Mouse (Mus musculus): Measurements from ENCODE around the gene Hist1h2ag.

The Hist1h2ag gene

DNA sequence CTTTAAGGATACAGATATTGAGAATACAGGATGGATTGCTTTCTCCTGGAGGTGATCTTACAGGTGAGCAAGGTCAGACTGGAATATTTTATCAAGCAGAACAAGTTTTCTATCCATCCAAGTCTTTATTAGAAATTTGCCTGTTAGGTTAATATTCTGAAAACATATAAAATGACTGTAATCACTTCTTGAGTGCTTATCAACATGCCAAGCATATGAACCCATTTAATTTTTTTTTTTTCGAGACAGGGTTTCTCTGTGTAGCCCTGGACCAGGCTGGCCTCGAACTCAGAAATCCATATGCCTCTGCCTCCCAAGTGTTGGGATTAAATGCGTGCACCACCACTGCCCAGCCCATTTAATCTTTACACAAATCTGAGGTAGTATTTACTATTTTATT lies 5.8 kb downstream of the Hist1h2ag start:
- no peak for DNase-seq (ENCODE audit: low read depth, low spot score)

DNA sequence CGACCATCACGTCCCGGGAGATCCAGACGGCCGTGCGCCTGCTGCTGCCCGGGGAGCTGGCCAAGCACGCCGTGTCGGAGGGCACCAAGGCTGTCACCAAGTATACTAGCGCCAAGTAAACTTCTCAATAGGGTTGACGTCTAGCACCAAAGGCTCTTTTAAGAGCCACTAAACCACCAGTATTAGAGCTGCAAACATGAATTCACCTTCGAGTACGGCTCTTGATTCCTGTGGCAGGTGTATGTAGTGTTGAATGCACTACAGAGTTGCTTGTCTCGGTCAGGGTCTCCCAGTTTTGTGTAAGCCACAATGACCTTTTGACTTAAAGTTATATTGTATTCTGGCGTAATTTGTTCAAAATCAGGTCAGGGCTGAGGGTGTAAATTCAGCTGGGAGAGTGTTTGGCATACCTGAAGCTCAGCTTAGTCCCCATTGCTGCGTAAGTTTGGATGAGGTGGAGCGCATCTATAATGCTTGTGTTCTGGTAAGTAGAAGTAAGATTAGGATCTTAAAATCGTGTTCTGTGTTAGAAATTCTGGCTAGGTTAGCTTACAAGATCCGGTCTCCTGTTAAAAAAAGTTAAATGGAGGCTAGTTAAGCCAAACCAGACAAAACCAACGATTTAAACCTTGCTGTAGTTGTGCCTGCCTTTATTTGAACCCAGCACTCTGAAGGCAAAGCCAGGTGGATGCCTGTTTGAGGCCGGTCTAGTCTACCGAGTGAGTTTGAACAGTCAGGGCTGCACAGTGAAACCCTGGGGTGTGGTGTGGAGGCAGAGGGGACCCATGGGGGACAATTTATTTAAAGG lies 6.4 kb downstream of the Hist1h2ag start:
- DNase-seq (ENCODE audit: low read depth, low spot score): no peak

DNA sequence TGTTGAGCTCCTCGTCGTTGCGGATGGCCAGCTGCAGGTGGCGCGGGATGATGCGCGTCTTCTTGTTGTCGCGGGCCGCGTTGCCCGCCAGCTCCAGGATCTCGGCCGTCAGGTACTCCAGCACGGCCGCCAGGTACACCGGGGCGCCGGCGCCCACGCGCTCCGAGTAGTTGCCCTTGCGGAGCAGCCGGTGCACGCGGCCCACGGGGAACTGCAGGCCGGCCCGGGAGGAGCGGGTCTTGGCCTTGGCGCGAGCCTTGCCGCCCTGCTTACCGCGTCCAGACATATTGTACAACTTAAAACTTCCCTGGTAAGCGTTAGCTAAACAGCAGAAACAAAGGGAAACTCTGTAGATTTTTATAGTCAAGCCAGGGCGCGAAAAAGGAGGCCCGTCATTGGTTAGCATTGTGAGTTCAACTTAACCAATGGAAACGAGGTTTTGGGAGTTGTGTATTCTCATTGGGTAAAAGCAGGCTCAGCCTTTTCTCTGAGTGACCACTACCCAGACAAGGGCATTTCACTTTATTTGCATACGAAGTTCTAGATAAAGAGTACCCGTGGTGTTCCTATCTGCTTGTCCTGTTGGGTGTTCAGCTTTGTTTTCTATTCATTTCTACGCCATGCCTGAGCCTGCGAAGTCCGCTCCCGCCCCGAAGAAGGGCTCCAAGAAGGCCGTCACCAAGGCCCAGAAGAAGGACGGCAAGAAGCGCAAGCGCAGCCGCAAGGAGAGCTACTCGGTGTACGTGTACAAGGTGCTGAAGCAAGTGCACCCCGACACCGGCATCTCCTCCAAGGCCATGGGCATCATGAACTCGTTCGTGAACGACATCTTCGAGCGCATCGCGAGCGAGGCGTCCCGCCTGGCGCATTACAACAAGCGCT lies 7.2 kb downstream of the Hist1h2ag start, which contains the start of the genes Hist1h2ah and Hist1h2bk:
Gene Hist1h2ah, minus strand, starts transcription at position 302 of the 882 bp plus-strand sequence.
Gene Hist1h2bk, plus strand, starts transcription at position 604 of the 882 bp plus-strand sequence.
- DNase-seq (ENCODE audit: low read depth, low spot score): peak; percentile 85

DNA sequence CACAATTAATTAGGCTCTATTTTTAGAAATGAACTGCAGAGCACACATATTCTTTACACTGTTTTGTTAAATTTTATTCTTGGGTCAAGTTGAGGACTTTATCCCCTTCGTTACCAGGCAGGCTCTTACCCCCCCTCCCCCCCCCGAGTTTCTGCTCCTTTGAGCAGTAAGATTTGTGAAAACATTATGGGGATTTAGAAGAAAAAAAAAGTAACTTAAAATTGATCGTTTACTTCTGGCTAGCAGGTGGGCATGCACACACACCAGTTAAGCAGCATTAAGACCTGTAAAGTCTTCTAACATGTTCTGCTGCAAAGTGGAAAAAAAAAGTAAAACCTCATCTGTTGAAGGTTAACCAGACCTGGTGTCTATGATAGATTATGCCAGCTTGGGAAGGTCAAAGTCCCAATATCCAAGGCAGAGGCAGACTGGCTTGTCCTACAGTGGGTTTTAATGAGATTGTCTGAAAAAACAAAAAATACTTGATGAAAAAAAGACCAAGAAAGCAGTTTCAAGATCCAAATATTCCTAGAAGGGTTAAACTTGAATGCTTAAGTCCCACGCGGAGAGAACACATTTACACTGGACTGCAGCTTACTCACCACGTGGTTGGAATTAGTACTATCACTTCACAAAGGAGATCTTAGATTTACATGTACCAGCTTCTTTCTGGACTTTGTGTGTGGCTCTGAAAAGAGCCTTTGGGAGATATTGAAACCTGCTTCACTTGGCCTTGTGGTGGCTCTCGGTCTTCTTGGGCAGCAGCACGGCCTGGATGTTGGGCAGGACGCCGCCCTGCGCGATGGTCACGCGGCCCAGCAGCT lies 8.1 kb downstream of the Hist1h2ag start:
- no peak for DNase-seq (ENCODE audit: low read depth, low spot score)

DNA sequence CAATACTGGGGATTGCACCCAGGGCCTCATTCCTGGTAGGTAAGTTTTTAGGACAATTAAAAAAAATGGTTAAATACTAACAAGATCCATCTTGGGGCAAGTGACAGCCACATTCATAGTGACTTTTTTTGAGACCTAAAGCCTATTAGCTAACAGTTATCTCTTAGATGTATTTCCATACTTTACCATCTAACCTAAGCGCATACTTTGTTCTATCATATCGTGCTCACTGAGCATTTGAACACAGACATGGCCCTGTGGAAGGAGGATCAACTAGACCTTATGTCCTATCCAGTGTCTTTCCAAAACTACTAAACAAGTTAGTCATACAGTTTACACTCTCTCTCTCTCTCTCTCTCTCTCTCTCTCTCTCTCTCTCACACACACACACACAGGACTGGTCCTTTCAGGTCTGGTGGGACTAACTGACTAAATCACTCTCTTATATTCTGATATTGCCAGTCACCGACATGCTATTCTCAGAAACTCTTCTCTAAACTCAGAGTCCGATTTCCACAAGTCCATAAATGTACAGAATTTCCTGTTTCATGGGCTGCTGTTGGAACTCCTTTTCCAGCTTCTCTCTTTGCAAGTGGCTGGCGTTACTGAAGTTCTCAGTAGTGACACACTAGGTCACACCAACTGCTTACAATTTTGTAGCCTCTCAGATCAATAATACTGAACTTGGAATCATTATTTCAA lies 8.9 kb downstream of the Hist1h2ag start:
- DNase-seq (ENCODE audit: low read depth, low spot score): no peak

DNA sequence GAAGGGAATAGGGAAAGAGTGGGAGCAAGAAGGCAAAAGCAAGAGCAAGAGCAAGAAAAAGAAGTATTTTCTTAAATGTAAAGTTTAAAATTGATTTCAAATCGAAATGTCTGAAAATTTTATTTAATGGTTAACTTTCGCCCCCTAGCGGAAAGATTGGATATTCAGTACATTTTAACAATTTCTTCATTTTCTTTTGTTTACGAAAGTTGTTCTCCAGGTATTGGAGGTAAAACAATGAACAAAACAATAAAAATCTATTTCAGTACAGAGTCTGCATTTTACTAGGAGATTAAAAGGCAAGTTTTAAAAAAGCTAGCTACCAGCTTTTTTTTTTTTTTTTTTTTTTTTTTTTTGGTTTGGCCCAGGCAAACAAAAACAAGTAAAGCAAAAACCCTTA lies 12.3 kb downstream of the Hist1h2ag start:
- DNase-seq (ENCODE audit: low read depth, low spot score): no peak

DNA sequence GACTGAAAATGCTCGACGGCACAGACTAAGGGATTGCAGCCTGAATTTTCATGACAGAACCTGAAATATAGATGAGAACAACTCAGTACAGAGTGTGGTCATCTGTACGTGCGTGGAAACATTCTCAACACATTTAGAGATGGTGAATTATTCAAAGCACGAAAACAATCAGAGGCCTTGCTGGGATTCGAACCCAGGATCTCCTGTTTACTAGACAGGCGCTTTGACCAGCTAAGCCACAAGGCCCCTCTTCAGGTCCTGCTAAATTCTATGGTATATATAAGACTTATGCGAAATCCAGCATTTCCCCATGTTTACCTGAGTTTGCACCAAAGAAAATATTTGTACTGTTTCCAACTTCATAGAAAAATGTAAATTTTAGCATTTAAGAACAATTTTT lies 12.8 kb downstream of the Hist1h2ag start:
- no peak for DNase-seq (ENCODE audit: low read depth, low spot score)

DNA sequence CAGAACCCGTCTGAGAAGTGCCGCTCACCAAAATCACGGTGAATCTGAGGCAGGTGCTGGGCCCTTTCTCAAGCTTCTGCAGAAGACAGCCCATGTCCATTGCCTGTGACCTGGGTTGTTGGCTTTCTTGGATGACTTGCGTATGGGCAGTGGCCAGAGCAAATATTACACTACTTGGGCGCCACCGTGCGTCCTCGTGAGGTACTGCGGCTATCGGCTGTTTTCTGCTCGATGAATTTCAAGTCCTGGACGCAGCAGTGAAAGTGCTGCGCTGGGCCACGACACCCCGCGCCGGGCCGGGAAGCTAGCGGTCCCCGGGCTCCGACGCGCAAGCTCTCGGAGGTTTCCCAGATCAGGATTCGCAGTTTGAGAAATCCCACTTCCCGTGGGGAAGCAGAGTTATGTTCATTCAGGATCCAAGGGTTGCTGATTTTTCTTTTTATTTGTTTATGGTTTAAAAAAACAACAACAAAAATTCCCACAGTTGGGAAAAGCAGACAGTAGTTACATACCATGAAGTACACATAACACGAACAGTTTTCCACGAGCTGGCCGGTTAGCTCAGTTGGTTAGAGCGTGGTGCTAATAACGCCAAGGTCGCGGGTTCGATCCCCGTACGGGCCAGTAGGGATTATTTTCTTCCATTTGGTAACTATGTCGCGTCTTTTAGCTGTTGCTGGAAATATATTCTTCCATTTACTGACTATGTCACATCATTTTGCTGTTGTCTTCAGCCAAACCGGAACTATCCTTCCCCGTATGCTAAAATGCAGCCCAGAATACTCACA lies 13.9 kb downstream of the Hist1h2ag start:
- peak; percentile 84 for DNase-seq (ENCODE audit: low read depth, low spot score)

DNA sequence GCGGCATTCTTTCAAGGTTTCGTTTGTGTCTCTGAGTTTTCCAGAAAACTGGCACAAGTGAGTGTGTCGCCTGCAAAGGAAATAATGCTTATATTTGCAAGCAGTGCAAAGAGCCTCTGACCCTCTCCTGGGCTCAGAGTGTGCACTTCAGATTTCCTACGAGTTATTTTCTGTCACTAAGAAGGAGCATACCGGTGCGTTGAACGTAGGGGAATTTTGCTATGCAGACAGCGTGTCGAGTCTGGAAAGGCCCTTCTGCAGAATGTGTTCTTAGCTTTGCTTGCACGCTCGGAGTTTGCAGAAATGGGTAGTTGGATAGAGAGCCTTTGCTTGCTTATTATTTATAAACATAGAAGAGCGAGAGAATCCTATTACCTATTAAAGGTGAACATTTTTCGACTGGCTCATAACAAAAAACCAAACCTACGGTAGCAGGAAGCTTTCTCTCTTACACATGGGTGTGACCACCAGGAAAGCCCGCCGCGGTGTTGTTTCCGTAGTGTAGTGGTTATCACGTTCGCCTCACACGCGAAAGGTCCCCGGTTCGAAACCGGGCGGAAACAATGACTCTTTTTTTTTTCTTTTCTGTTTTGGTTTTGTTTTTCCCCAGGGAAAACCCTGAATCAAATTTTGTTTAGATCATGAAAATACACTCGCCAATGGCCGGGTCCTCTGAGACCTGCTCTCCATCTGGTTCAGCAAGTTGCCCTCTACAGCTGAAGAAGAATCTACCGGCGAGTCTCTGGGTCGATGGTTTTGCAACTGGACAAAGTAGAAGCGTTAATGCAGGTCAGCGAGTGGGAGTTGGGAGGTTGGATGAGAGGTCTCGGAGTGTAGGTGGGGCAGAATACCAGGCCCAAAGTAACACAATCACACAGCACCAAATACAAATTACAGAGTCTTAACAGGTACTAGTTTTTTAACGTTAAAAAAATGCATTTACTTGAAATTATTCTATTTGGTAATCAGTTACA lies 16.4 kb downstream of the Hist1h2ag start:
- DNase-seq (ENCODE audit: low read depth, low spot score): peak; percentile 81

DNA sequence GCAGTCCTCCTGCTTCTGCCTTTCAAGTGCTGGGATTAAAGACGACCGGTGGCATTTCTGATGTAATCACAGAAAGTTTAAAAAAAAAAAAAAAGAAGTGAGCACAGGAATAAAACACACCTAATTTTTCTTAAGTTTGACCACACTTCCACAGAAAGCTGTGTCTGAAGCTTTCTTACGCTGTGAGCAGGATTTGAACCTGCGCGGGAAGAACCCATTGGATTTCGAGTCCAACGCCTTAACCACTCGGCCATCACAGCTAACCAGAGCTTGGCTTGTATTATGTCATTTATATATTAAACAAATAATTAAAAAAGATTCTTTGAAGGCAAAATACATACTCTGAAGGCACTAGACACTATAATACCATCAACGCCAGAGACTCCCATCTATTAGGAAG lies 20.5 kb downstream of the Hist1h2ag start:
- DNase-seq (ENCODE audit: low read depth, low spot score): peak; percentile 83

DNA sequence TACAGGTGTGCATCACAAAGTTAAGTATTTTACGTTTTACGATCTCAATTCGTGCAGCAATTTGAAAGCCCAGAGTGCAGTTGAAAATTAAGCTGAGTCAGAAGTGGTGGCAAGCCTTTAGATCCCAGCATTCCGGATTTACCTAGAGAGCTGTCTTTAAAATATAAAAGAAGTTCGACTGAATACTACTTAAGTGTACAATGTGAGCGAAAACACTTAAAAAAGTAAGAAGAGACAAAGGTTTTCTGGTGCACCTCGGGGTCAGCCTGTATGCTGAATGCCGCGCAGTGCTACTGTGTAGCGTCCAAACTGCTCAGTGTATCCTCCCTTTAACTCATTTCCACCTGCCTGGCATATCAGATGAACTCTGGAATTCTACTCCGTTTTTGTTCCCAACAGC lies 21.2 kb downstream of the Hist1h2ag start:
- DNase-seq (ENCODE audit: low read depth, low spot score): no peak

DNA sequence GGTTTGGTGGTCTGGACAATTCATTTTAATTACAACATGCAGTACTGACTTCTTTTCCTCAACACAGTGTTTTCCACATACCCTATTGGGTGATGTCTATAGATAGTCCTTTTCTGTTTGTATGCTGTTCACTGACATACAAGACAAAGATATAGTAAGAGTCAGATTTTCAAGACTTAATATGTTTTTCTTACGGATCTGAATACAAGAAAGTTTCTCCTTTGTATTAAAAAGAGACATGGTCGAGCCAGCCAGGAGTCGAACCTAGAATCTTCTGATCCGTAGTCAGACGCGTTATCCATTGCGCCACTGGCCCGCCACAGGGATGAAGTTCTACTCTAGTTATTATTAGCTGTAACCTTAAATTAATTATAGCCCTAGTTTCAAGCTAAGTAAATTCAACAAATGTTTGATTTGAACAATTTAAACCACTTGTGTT lies 21.8 kb downstream of the Hist1h2ag start:
- DNase-seq (ENCODE audit: low read depth, low spot score): no peak

DNA sequence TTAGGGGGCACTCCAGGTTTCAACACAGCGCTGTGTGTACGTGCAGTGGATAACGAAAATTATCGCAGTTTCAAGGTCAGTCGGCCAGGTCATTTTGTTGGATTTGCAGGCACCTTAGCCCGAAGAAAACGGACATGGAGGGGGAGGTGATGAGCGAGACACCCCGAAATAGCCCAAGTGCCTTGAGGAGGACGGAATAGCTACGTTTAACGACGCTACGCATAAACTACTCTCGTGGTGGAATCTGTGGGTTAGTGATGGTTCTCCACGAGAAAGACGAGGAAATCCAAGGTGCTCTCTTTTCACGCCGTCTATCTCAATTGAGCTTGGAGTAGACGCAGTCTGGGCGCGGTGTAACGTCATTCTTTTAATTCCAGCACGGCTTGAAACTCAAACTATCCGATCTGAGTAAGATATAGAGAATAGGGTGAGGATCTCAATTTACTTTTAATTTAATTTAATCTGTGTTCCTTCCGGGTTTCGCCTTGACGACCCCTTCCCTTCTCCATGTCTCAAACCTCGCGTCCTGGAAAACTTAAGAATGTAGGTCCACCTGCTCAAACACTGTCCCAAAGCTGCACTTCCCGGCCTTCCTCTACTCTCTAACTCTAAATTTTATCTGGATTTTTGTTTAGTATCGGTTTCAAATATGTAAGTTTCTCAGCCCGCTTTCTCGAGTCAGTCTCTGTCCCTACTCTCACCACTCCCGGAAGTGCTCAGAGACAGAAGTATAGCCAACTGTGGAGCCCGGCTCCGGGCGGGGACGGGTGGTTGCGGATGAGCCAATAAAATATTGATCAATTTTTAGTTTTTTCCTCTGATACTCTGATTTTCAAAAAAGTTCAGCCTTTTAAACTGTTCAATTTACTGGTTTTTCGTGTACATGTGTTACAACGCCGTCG lies 22.6 kb downstream of the Hist1h2ag start:
- no peak for DNase-seq (ENCODE audit: low read depth, low spot score)

DNA sequence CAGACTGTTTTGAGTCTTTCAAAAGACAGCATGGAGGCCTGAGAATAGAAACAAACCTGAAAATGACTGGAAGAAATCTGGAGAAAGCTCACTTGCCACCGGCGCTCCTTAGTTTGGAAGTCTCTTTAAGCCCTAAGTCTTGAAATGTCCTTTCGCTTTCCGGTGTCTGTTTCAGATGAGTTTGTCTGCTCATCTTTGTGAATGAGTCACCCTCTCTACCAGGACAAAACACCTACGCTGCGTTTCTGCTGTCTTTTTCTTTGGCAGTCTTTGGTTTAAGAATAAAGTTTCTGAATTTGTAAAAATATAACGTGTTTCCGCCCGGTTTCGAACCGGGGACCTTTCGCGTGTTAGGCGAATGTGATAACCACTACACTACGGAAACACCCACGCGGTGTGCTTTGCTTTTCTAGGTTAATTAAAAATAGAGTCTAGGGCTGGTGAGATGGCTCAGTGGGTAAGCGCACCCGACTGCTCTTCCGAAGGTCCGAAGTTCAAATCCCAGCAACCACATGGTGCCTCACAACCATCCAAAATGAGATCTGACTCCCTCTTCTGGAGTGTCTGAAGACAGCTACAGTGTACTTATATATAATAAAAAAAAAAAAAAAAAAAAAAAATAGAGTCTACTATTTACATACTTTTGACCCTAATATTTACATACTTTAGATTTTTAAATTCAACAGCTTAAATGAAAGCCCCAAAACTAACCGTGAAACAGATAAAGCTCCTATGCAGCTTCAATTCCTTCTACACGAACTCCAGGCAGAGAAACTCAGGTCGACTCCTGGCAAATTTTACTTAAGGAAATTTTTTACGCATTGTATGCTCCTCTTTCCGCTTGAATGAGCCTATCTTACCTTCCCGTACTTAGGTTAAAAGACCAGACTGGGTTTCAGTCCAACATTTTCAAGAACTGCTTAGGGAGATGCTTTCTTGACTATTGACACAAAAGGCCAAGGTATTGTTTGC lies 27.0 kb downstream of the Hist1h2ag start:
- DNase-seq (ENCODE audit: low read depth, low spot score): peak; percentile 72

DNA sequence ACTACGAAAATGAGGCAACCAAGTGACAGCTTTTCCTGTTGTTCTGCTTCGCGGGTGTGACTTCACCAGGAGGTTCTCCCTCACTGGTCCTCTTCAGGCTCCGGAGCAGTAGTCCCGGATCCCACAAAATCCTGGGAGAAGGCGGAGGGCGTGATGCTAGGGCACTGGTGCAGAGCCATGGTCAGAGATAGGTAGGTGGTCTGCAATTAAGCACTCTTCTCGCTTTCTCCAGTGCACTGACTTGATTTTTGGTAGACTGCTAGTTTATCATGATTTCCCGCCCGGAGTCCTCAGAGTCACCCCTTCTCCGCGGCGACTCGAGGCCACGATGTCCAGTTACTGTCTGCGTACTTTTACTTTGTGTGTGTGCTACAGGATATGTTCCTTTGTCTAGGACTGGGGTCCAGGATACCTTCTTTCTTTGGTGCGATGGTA lies 28.3 kb downstream of the Hist1h2ag start:
- DNase-seq (ENCODE audit: low read depth, low spot score): no peak

DNA sequence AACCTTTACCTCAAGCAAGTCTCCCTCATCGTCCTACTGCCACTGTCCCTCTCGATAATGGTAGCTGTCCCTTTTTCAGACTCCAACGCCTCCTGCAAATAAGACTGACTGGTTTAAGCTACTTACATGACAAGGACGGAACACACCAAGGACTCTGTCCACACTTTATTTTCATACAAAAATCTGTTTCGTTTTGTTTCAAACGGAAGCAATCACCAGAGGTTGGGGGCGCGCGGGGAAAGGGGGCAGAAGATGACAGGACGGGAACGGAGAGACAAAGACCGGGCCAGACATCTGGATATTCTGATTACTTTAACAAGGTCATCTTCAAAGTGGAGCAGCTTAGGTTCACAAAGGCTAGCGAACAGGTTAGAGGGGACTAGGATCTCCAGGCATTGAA lies 29.0 kb downstream of the Hist1h2ag start:
- no peak for DNase-seq (ENCODE audit: low read depth, low spot score)

DNA sequence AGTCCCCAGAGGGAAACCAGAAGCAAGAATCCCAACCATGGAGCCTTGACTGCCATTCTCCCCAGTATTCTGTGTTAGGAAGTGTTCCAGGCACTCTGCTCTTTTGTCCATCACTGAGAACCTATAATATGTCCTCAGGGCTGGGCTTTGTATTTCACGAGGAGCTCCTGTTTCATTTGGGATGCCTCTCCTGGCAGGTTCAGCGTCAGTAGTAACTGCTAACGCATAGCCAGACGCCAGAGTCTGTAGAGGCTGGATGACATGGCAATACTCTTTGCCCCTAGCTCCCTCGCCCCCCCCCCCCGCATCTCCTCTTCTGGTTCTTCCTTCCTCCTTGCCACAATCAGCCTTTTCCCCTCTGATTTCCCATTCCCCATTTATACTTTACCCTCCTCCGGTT lies 33.1 kb downstream of the Hist1h2ag start, which contains the start of gene Prss16:
Gene Prss16, minus strand, starts transcription at position 101 of the 400 bp plus-strand sequence.
- no peak for DNase-seq (ENCODE audit: low read depth, low spot score)
